Mouse (Mus musculus) MEL (cell line): ENCODE data around the gene Tmed10. TPM values are rescaled to one million over a fixed set of nuclear protein-coding genes. Genes with fewer than 3 reads are reported as not detected.

ENCODE experiments used
- DNase-seq: peaks from one replicate; pipeline ENCODE4 v3.0.0; 2011; ENCODE audit warnings: low read depth, low spot score
- H3K27ac ChIP-seq: 2 replicates; pipeline ENCODE4 v1.5.1; 2012; ENCODE audit warnings: low read depth, mild to moderate bottlenecking, control low read depth, low read length, moderate library complexity; ENCODE audit not compliant: control insufficient read depth
- H3K27me3 ChIP-seq, 2 experiments: fragments of 150-350 bp in 1 of 2; sonication (generic) in 1 of 2; 2 replicates each; pipeline ENCODE4 v1.6.1; 2012; ENCODE audit warnings: low read length in 2 of 2, mild to moderate bottlenecking in 2 of 2, improper control_type of control experiment in 1 of 2, moderate library complexity in 1 of 2; ENCODE audit not compliant: insufficient read depth in 2 of 2, control insufficient read depth in 1 of 2
- H3K36me3 ChIP-seq, 2 experiments: 2 replicates each; pipeline ENCODE4 v1.6.1; 2012 to 2014; ENCODE audit warnings: low read length in 2 of 2, improper control_type of control experiment in 1 of 2, inconsistent platforms in 1 of 2, mild to moderate bottlenecking in 1 of 2; ENCODE audit not compliant: insufficient read depth in 2 of 2, control insufficient read depth in 1 of 2
- H3K4me1 ChIP-seq, 2 experiments: fragments of 150-350 bp in 1 of 2; sonication (generic) in 1 of 2; 2 replicates each; pipeline ENCODE4 v1.6.1; 2012; ENCODE audit warnings: low read length in 2 of 2, improper control_type of control experiment in 1 of 2, mild to moderate bottlenecking in 1 of 2; ENCODE audit not compliant: insufficient read depth in 2 of 2, control insufficient read depth in 1 of 2
- H3K4me3 ChIP-seq, 2 experiments: fragments of 150-350 bp in 1 of 2; sonication (generic) in 1 of 2; 2 replicates each; pipeline ENCODE4 v1.5.1; 2012; ENCODE audit warnings: low read depth in 2 of 2, low read length in 2 of 2, mild to moderate bottlenecking in 2 of 2, moderate library complexity in 2 of 2, control low read depth in 1 of 2, improper control_type of control experiment in 1 of 2; ENCODE audit not compliant: control insufficient read depth in 1 of 2, insufficient read depth in 1 of 2
- H3K79me2 ChIP-seq: 2 replicates; pipeline ENCODE4 v1.6.1; 2012; ENCODE audit warnings: mild to moderate bottlenecking, low read length, moderate library complexity; ENCODE audit not compliant: control insufficient read depth, poor library complexity, insufficient read depth
- H3K9ac ChIP-seq: 2 replicates; pipeline ENCODE4 v1.6.1; 2012; ENCODE audit warnings: low read depth, mild to moderate bottlenecking, control low read depth, low read length, moderate library complexity; ENCODE audit not compliant: control insufficient read depth, poor library complexity, severe bottlenecking
- H3K9me3 ChIP-seq: fragments of 150-350 bp; sonication (generic); replicated peaks from 2 replicates; pipeline ENCODE4 v1.6.1; 2012; ENCODE audit warnings: mild to moderate bottlenecking, low read length, improper control_type of control experiment, moderate library complexity; ENCODE audit not compliant: insufficient read depth
- CHD2 ChIP-seq: IDR thresholded peaks from 2 replicates; pipeline ENCODE4 v1.6.1; 2011; ENCODE audit warnings: low read length, improper control_type of control experiment
- CTCF ChIP-seq, 3 experiments: IDR thresholded peaks in 2 of 3; conservative IDR thresholded peaks in 1 of 3; 2 replicates each; pipeline ENCODE4 v1.5.1; 2011 to 2012; ENCODE audit warnings: low read length in 3 of 3, low read depth in 2 of 3, mild to moderate bottlenecking in 2 of 3, improper control_type of control experiment in 1 of 3, inconsistent platforms in 1 of 3, mixed read lengths in 1 of 3, moderate library complexity in 1 of 3; ENCODE audit not compliant: control insufficient read depth in 1 of 3, insufficient read depth in 1 of 3, poor library complexity in 1 of 3, severe bottlenecking in 1 of 3
- ELF1 ChIP-seq: IDR thresholded peaks from 2 replicates; pipeline ENCODE4 v1.6.1; 2014; ENCODE audit warnings: low read depth, mild to moderate bottlenecking, inconsistent platforms, low read length, improper control_type of control experiment, moderate library complexity
- EP300 ChIP-seq, 2 experiments: IDR thresholded peaks; 2 replicates each; pipeline ENCODE4 v1.6.1; 2011; ENCODE audit warnings: improper control_type of control experiment in 2 of 2, low read length in 2 of 2, low read depth in 1 of 2, mild to moderate bottlenecking in 1 of 2
- ETS1 ChIP-seq: IDR thresholded peaks from 2 replicates; pipeline ENCODE4 v1.6.1; 2012; ENCODE audit warnings: low read depth, mild to moderate bottlenecking, inconsistent platforms, low read length, improper control_type of control experiment, moderate library complexity
- GABPA ChIP-seq: IDR thresholded peaks from 2 replicates; pipeline ENCODE4 v1.6.1; 2012; ENCODE audit warnings: low read depth, mild to moderate bottlenecking, inconsistent platforms, low read length, improper control_type of control experiment, moderate library complexity
- GATA1 ChIP-seq: IDR thresholded peaks from 2 replicates; pipeline ENCODE4 v1.6.1; 2011; ENCODE audit warnings: low read depth, low read length, improper control_type of control experiment
- HCFC1 ChIP-seq: IDR thresholded peaks from 2 replicates; pipeline ENCODE4 v1.6.1; 2012; ENCODE audit warnings: low read depth, mild to moderate bottlenecking, inconsistent platforms, low read length, improper control_type of control experiment, moderate library complexity
- KAT2A ChIP-seq: conservative IDR thresholded peaks from 2 replicates; pipeline ENCODE4 v1.6.1; 2012; ENCODE audit warnings: low read depth, low read length, improper control_type of control experiment, inconsistent platforms
- MAFK ChIP-seq: IDR thresholded peaks from 2 replicates; pipeline ENCODE4 v1.6.1; 2011; ENCODE audit warnings: low read depth, mild to moderate bottlenecking, low read length, improper control_type of control experiment, borderline replicate concordance
- MAX ChIP-seq: IDR thresholded peaks from 2 replicates; pipeline ENCODE4 v1.6.1; 2011; ENCODE audit warnings: low read length, improper control_type of control experiment
- MEF2A ChIP-seq: IDR thresholded peaks from 2 replicates; pipeline ENCODE4 v1.6.1; 2014; ENCODE audit warnings: low read depth, mild to moderate bottlenecking, inconsistent platforms, low read length, improper control_type of control experiment; ENCODE audit not compliant: poor library complexity, insufficient replicate concordance, severe bottlenecking; ENCODE audit errors: extremely low read depth
- MXI1 ChIP-seq: IDR thresholded peaks from 2 replicates; pipeline ENCODE4 v1.6.1; 2011; ENCODE audit warnings: mild to moderate bottlenecking, low read depth, low read length, improper control_type of control experiment
- MYB ChIP-seq: IDR thresholded peaks from 2 replicates; pipeline ENCODE4 v1.6.1; 2011; ENCODE audit warnings: mild to moderate bottlenecking, low read depth, low read length, improper control_type of control experiment
- NRF1 ChIP-seq: IDR thresholded peaks from 2 replicates; pipeline ENCODE4 v1.6.1; 2014; ENCODE audit warnings: low read depth, mild to moderate bottlenecking, inconsistent platforms, low read length, improper control_type of control experiment, moderate library complexity; ENCODE audit not compliant: poor library complexity, insufficient read depth, severe bottlenecking
- POLR2AphosphoS2 ChIP-seq: IDR thresholded peaks from 2 replicates; pipeline ENCODE4 v1.6.1; 2011; ENCODE audit warnings: low read length, improper control_type of control experiment
- POLR2AphosphoS5 ChIP-seq: IDR thresholded peaks from 2 replicates; pipeline ENCODE4 v1.6.1; 2012; ENCODE audit warnings: low read depth, borderline replicate concordance, mild to moderate bottlenecking, inconsistent platforms, low read length, moderate library complexity, mixed read lengths
- RAD21 ChIP-seq: IDR thresholded peaks from 2 replicates; pipeline ENCODE4 v1.6.1; 2011; ENCODE audit warnings: mild to moderate bottlenecking, low read depth, low read length, improper control_type of control experiment
- RCOR1 ChIP-seq: IDR thresholded peaks from 2 replicates; pipeline ENCODE4 v1.6.1; 2012; ENCODE audit warnings: low read depth, mild to moderate bottlenecking, inconsistent platforms, low read length, improper control_type of control experiment
- SMC3 ChIP-seq: IDR thresholded peaks from 2 replicates; pipeline ENCODE4 v1.6.1; 2011; ENCODE audit warnings: low read depth, low read length, improper control_type of control experiment
- TAL1 ChIP-seq: IDR thresholded peaks from 2 replicates; pipeline ENCODE4 v1.6.1; 2012; ENCODE audit warnings: mild to moderate bottlenecking, inconsistent platforms, low read length, moderate library complexity, mixed read lengths
- TCF12 ChIP-seq: IDR thresholded peaks from 2 replicates; pipeline ENCODE4 v1.6.1; 2014; ENCODE audit warnings: low read depth, mild to moderate bottlenecking, inconsistent platforms, low read length, improper control_type of control experiment, moderate library complexity
- USF2 ChIP-seq, 2 experiments: IDR thresholded peaks; 2 replicates each; pipeline ENCODE4 v1.6.1; 2011 to 2012; ENCODE audit warnings: improper control_type of control experiment in 2 of 2, low read length in 2 of 2, borderline replicate concordance in 1 of 2, inconsistent platforms in 1 of 2, low read depth in 1 of 2, mild to moderate bottlenecking in 1 of 2; ENCODE audit not compliant: insufficient read depth in 1 of 2
- ZC3H11A ChIP-seq: IDR thresholded peaks from 2 replicates; pipeline ENCODE4 v1.6.1; 2012; ENCODE audit warnings: low read depth, mild to moderate bottlenecking, inconsistent platforms, low read length, improper control_type of control experiment
- ZMIZ1 ChIP-seq: IDR thresholded peaks from 2 replicates; pipeline ENCODE4 v1.6.1; 2012; ENCODE audit warnings: low read depth, mild to moderate bottlenecking, inconsistent platforms, low read length, improper control_type of control experiment, moderate library complexity
- ZNF384 ChIP-seq: IDR thresholded peaks from 2 replicates; pipeline ENCODE4 v1.6.1; 2012; ENCODE audit warnings: low read depth, mild to moderate bottlenecking, inconsistent platforms, low read length, improper control_type of control experiment
- polyA plus RNA-seq, 2 experiments: library from polyadenylated mRNA; stranded (reverse) in 1 of 2; unstranded in 1 of 2; fragments of >175 nt in 1 of 2; fragments of >200 nt in 1 of 2; gene quantifications; 2 replicates each; pipeline versions ENCODE4 v1.2.1 to v1.2.4; 2012; ENCODE audit warnings: low replicate concordance in 2 of 2, low read depth in 1 of 2; ENCODE audit not compliant: insufficient read length in 2 of 2, insufficient read depth in 1 of 2, missing spikeins in 1 of 2
- total RNA-seq: library from RNA; depleted of rRNA; stranded (reverse); fragments of 300-350 nt; gene quantifications from 2 replicates; pipeline ENCODE4 v1.2.3, GENCODE M21; 2012

Tmed10 gene
- total and polyA plus RNA-seq, 3 experiments = 45.7 to 229 (median 60.2) TPM

DNA sequence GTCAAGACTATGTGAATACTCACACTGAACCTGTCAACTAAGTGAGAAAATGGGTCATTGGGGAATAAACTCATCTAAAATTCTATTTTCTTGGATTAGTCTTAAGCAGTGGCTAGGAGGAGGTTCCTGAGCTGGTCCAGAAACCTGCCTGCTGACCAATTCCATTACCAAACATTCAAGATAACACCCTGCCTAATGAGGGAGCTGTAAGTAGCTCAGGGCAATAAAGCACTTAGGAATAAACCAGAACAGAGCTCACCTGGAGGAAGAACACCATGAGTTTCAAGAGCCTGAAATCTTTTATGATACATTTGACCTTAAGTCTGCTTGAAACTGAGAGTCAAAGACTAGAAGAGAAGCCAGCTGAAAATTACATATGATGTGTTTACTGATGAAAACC lies 13.1 kb downstream of the Tmed10 start:
- Histone ChIP-seq H3K27me3 (no peaks in the 10 kb centered on the region), H3K4me1 (peaks cover 2 to 8% of the 10 kb centered on the region in 2 experiments; a peak in 3 of 4 replicates), H3K27ac (no peak overlapping the region), H3K9ac (no peak overlapping the region), H3K4me3 (no peak overlapping the region), H3K36me3 (peaks cover 2 to 19% of the 10 kb centered on the region in 2 experiments), H3K9me3 (no peaks in the 10 kb centered on the region), H3K79me2 (peaks cover 62% of the 10 kb centered on the region)
- no peak; the same call in 1 of the 2 replicates for TF ChIP-seq GATA1
- no peak for TF ChIP-seq MYB
- TF ChIP-seq MEF2A = no peak
- no peak for TF ChIP-seq MXI1
- TF ChIP-seq CTCF (IDR thresholded peaks at IDR 0.05 in 2 of 3, conservative IDR thresholded peaks at IDR 0.05 in 1 of 3; ENCODE audit: control insufficient read depth in 1 of 3, insufficient read depth in 1 of 3, low read depth in 2 of 3, low read length in 3 of 3, poor library complexity in 1 of 3, severe bottlenecking in 1 of 3) = no peak
- TF ChIP-seq SMC3 = no peak
- TF ChIP-seq HCFC1 = no peak
- no peak for TF ChIP-seq ETS1
- no peak for TF ChIP-seq POLR2AphosphoS5
- DNase-seq = no peak

DNA sequence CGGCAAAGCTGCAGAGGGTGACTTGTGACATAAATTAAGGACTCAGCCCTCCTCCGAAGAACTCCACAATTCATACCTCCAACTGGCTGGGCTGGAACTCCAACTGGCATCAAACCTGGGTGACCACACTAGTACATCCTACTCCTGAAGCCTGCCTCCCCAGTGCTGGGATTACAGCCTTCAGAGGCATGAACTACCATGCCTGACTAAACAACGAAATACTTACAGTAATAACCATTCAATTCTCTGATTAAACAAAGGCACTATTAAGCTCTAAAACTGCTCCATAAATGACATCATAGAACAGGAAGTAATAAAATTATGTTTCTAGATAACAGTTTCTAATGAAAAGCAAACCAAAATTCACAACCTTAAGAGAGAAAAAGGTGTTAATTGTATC lies 13.5 kb downstream of the Tmed10 start:
- H3K4me1 ChIP-seq = peaks cover 2 to 8% of the 10 kb centered on the region in 2 experiments; a peak in 3 of 4 replicates
- no peak for TF ChIP-seq NRF1
- TF ChIP-seq GATA1 = peak; percentile 23; the same call in 1 of the 2 replicates
- no peak for TF ChIP-seq ZNF384
- TF ChIP-seq HCFC1 = no peak
- no peak for TF ChIP-seq EP300 (IDR thresholded peaks at IDR 0.05; ENCODE audit: low read depth in 1 of 2, low read length in 2 of 2)
- TF ChIP-seq TAL1 = no peak
- TF ChIP-seq MAX = no peak
- TF ChIP-seq SMC3 = no peak
- no peak overlapping the region for H3K4me3 ChIP-seq
- DNase-seq = no peak
- no peaks in the 10 kb centered on the region for H3K27me3 ChIP-seq
- H3K79me2 ChIP-seq = peaks cover 59% of the 10 kb centered on the region
- H3K9ac ChIP-seq = no peak overlapping the region
- H3K9me3 ChIP-seq = no peaks in the 10 kb centered on the region
- H3K27ac ChIP-seq = no peak overlapping the region
- peaks cover 2 to 19% of the 10 kb centered on the region in 2 experiments for H3K36me3 ChIP-seq

DNA sequence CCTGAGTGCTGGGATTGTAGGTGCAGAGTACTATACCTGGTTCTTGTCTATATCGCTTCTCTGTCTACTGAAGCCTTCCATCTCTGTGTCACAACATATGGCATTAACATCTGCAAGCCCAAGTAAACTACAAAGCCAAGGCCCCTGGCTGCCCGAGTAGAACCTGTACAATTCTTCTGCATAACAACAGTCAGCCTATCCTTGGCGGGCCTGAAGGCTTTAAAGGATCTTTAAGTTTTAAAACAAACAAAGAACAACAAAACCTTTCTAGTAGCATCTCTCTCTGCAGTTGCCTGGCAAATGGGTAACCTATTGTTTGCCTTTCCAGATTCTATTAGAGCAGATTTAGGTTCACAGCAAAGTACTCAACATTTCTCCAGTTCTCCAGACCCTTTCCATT lies 20.6 kb downstream of the Tmed10 start:
- no peak for DNase-seq
- peaks cover 0 to 31% of the 10 kb centered on the region in 2 experiments; a peak in 3 of 4 replicates for H3K36me3 ChIP-seq
- TF ChIP-seq ELF1 (no peak), RCOR1 (no peak), ZMIZ1 (no peak), POLR2AphosphoS2 (no peak), ZC3H11A (no peak), SMC3 (no peak), MEF2A (no peak), RAD21 (no peak), MAFK (no peak), TCF12 (no peak), GABPA (no peak), HCFC1 (no peak), KAT2A (no peak), CHD2 (no peak), USF2 (IDR thresholded peaks at IDR 0.05; ENCODE audit: borderline replicate concordance in 1 of 2, insufficient read depth in 1 of 2, low read depth in 1 of 2, low read length in 2 of 2) (no peak)

More for the DNA sequence above, 20.6 kb downstream of the Tmed10 start:
- H3K27ac ChIP-seq = no peak overlapping the region
- H3K9ac ChIP-seq = no peak overlapping the region
- H3K9me3 ChIP-seq = no peaks in the 10 kb centered on the region
- H3K27me3 ChIP-seq = no peaks in the 10 kb centered on the region
- H3K4me1 ChIP-seq = no peaks in the 10 kb centered on the region
- H3K4me3 ChIP-seq = no peak overlapping the region
- peaks cover 11% of the 10 kb centered on the region for H3K79me2 ChIP-seq
